Mouse (Mus musculus) embryonic facial prominence, embryonic 13.5 days (tissue): ENCODE results near the gene Psma4. TPM values are rescaled to one million over a fixed set of nuclear protein-coding genes. Genes with fewer than 3 reads are reported as not detected.
"Not testable (repeated sequence)": the region's sequence is repeated elsewhere in the genome, so short reads cannot be mapped to it uniquely, and the experiment has no call there.

ENCODE experiments used
- ATAC-seq: fragments of 200-750 bp; cut with Nextera tagmentation; 2 replicates; pipeline ENCODE4 v1.8.0; 2017; ENCODE audit warnings: low read depth; ENCODE audit not compliant: insufficient number of reproducible peaks, insufficient read depth, low FRiP score, low TSS enrichment
- H3K27ac ChIP-seq: fragments of 300-500 bp; sonication (generic); 2 replicates; pipeline ENCODE4 v1.5.1; 2015; ENCODE audit warnings: moderate library complexity, mild to moderate bottlenecking, inconsistent platforms
- H3K27me3 ChIP-seq: fragments of 300-500 bp; sonication (generic); 2 replicates; pipeline ENCODE4 v1.6.1; 2015; ENCODE audit warnings: mild to moderate bottlenecking, inconsistent platforms
- H3K36me3 ChIP-seq: fragments of 300-500 bp; sonication (generic); 2 replicates; pipeline ENCODE4 v1.6.1; 2015; ENCODE audit warnings: mild to moderate bottlenecking, inconsistent platforms
- H3K4me1 ChIP-seq: fragments of 300-500 bp; sonication (generic); 2 replicates; pipeline ENCODE4 v1.6.1; 2015; ENCODE audit warnings: inconsistent platforms
- H3K4me2 ChIP-seq: fragments of 300-500 bp; sonication (generic); 2 replicates; pipeline ENCODE4 v1.6.1; 2015; ENCODE audit warnings: moderate library complexity, mild to moderate bottlenecking, inconsistent platforms
- H3K4me3 ChIP-seq: fragments of 300-500 bp; sonication (generic); 2 replicates; pipeline ENCODE4 v1.5.1; 2015; ENCODE audit warnings: mild to moderate bottlenecking, inconsistent platforms
- H3K9ac ChIP-seq: fragments of 300-500 bp; sonication (generic); 2 replicates; pipeline ENCODE4 v1.6.1; 2015; ENCODE audit warnings: mild to moderate bottlenecking, inconsistent platforms
- H3K9me3 ChIP-seq: fragments of 300-500 bp; sonication (generic); 2 replicates; pipeline ENCODE4 v1.6.1; 2016; ENCODE audit warnings: inconsistent platforms
- WGBS: fragments of 180-500 bp; shearing (Covaris S2); methylation state at CpG from one replicate; pipeline ENCODE4 v1.1.7; 2015; ENCODE audit warnings: mixed read lengths; 5-methylcytosine and 5-hydroxymethylcytosine counted together
- polyA plus RNA-seq: library from polyadenylated mRNA; unstranded; fragments of >200 nt; fragmentation: Nextera tagmentation; extraction: Ambion mirVana; gene quantifications from 2 replicates; pipeline ENCODE4 v1.2.1, GENCODE M21; 2015

Psma4 gene
- polyA plus RNA-seq, 1 experiment from 2014 or later: 309 TPM

GRCm38 (mm10) chr9:54942071-54942470, 8.5 kb upstream of the Psma4 start:
- Histone ChIP-seq H3K9me3 (no peaks in the 10 kb centered on the region), H3K9ac (no peak overlapping the region), H3K4me1 (no peaks in the 10 kb centered on the region), H3K4me2 (no peak overlapping the region), H3K27ac (no peak overlapping the region), H3K4me3 (no peak overlapping the region), H3K36me3 (peaks cover 14% of the 10 kb centered on the region), H3K27me3 (no peaks in the 10 kb centered on the region)
- no peak for ATAC-seq
- WGBS: 89% methylated on average over 4 of the region's 4 CpGs

GRCm38 (mm10) chr9:54944467-54944866, 6.1 kb upstream of the Psma4 start:
- no peak overlapping the region for H3K4me2 ChIP-seq
- H3K27me3 ChIP-seq: no peaks in the 10 kb centered on the region
- H3K4me3 ChIP-seq: no peak overlapping the region
- no peak overlapping the region for H3K9ac ChIP-seq
- no peaks in the 10 kb centered on the region for H3K4me1 ChIP-seq
- no peaks in the 10 kb centered on the region for H3K9me3 ChIP-seq
- peaks cover 1% of the 10 kb centered on the region; the same call in 1 of the 2 replicates for H3K36me3 ChIP-seq
- no peak for ATAC-seq
- no peak overlapping the region for H3K27ac ChIP-seq
- 70% methylated on average over 2 of the region's 2 CpGs for WGBS

- H3K9ac ChIP-seq: no peak overlapping the region
- H3K4me2 ChIP-seq: no peak overlapping the region
- WGBS: 56% methylated on average over 16 of the region's 16 CpGs
- ATAC-seq: no peak
- no peaks in the 10 kb centered on the region for H3K36me3 ChIP-seq
- H3K4me1 ChIP-seq: no peaks in the 10 kb centered on the region; the same call in 1 of the 2 replicates
- H3K27ac ChIP-seq: no peak overlapping the region
- H3K4me3 ChIP-seq: no peak overlapping the region
- H3K9me3 ChIP-seq: no peaks in the 10 kb centered on the region
- no peaks in the 10 kb centered on the region for H3K27me3 ChIP-seq
Observed at GRCm38 (mm10) chr9:54946256-54946655, 4.3 kb upstream of the Psma4 start.

- Histone ChIP-seq H3K27me3 (no peaks in the 10 kb centered on the region), H3K4me3 (no peak overlapping the region), H3K4me1 (peaks cover 20% of the 10 kb centered on the region), H3K27ac (no peak overlapping the region), H3K4me2 (no peak overlapping the region), H3K9ac (no peak overlapping the region), H3K36me3 (peaks cover 25% of the 10 kb centered on the region), H3K9me3 (no peaks in the 10 kb centered on the region)
- no peak for ATAC-seq
Observed at GRCm38 (mm10) chr9:54949465-54949864, 1.1 kb upstream of the Psma4 start.

GRCm38 (mm10) chr9:54950162-54950561, 428 bp upstream of the Psma4 start:
- Histone ChIP-seq H3K4me3 (peak overlapping the region; percentile 92), H3K9ac (peak overlapping the region; percentile 90), H3K4me2 (peak overlapping the region; percentile 68), H3K27ac (peak overlapping the region; percentile 95), H3K36me3 (peaks cover 28% of the 10 kb centered on the region), H3K4me1 (peaks cover 20% of the 10 kb centered on the region)
- not testable (repeated sequence) for H3K9me3 ChIP-seq, H3K27me3 ChIP-seq, ATAC-seq
- 51% methylated on average over 8 of the region's 8 CpGs for WGBS

GRCm38 (mm10) chr9:54961059-54961458, 10.5 kb downstream of the Psma4 start:
- Histone ChIP-seq H3K36me3 (peaks cover 41% of the 10 kb centered on the region), H3K27ac (no peak overlapping the region), H3K9me3 (peaks cover 5% of the 10 kb centered on the region; the same call in 1 of the 2 replicates), H3K9ac (no peak overlapping the region), H3K4me3 (no peak overlapping the region), H3K4me1 (no peaks in the 10 kb centered on the region), H3K4me2 (no peak overlapping the region), H3K27me3 (no peaks in the 10 kb centered on the region)
- no peak for ATAC-seq
- WGBS: 86% methylated on average over 4 of the region's 4 CpGs

- no peaks in the 10 kb centered on the region for H3K4me1 ChIP-seq
- H3K4me2 ChIP-seq: no peak overlapping the region
- no peaks in the 10 kb centered on the region for H3K27me3 ChIP-seq
- peaks cover 5% of the 10 kb centered on the region; the same call in 1 of the 2 replicates for H3K9me3 ChIP-seq
- no peak overlapping the region for H3K4me3 ChIP-seq
- no peak overlapping the region for H3K27ac ChIP-seq
- ATAC-seq: no peak
- no peak overlapping the region for H3K9ac ChIP-seq
- H3K36me3 ChIP-seq: peaks cover 16% of the 10 kb centered on the region
Observed at GRCm38 (mm10) chr9:54963669-54964068, 13.1 kb downstream of the Psma4 start.

- Histone ChIP-seq H3K4me3 (no peak overlapping the region), H3K9ac (no peak overlapping the region), H3K36me3 (no peaks in the 10 kb centered on the region), H3K27ac (no peak overlapping the region), H3K9me3 (no peaks in the 10 kb centered on the region), H3K4me1 (no peaks in the 10 kb centered on the region), H3K4me2 (no peak overlapping the region), H3K27me3 (no peaks in the 10 kb centered on the region)
- WGBS: 66% methylated on average over 8 of the region's 8 CpGs
- ATAC-seq: no peak
Observed at GRCm38 (mm10) chr9:54969972-54970637, 19.5 kb downstream of the Psma4 start.

- no peak within 1 kb of the TSS for H3K27ac ChIP-seq
- H3K36me3 ChIP-seq: no peaks in the 10 kb centered on the region
- H3K4me3 ChIP-seq: peak within 1 kb of the TSS; percentile 61
- peaks cover 54% of the 10 kb centered on the region for H3K27me3 ChIP-seq
- no peak for ATAC-seq
- 53% methylated on average over 8 of the region's 8 CpGs for WGBS
- H3K4me1 ChIP-seq: peaks cover 10% of the 10 kb centered on the region
- H3K4me2 ChIP-seq: peak within 1 kb of the TSS; percentile 91
- no peaks in the 10 kb centered on the region for H3K9me3 ChIP-seq
- H3K9ac ChIP-seq: peak within 1 kb of the TSS; percentile 64
Observed at GRCm38 (mm10) chr9:54980674-54981073, 30.1 kb downstream of the Psma4 start, which contains the start of gene Chrna5. TSS of gene Chrna5 (plus strand) at chr9:54980880.

GRCm38 (mm10) chr9:54981291-54982191, 31.0 kb downstream of the Psma4 start:
- Histone ChIP-seq H3K36me3 (no peaks in the 10 kb centered on the region), H3K4me1 (peaks cover 10% of the 10 kb centered on the region), H3K9me3 (no peaks in the 10 kb centered on the region), H3K4me2 (peak overlapping the region; percentile 91), H3K27me3 (peaks cover 50% of the 10 kb centered on the region), H3K9ac (peak overlapping the region; percentile 64), H3K27ac (no peak overlapping the region), H3K4me3 (peak overlapping the region; percentile 61)
- under 1% methylated on average over 73 of the region's 85 CpGs for WGBS
- peak; percentile 80; the same call in 1 of the 2 replicates for ATAC-seq

- peak overlapping the region; percentile 91 for H3K4me2 ChIP-seq
- no peak for ATAC-seq
- WGBS: 5% methylated on average over 7 of the region's 7 CpGs
Observed at GRCm38 (mm10) chr9:54982401-54982800, 31.8 kb downstream of the Psma4 start.

More at GRCm38 (mm10) chr9:54982401-54982800, 31.8 kb downstream of the Psma4 start:
- no peaks in the 10 kb centered on the region for H3K36me3 ChIP-seq
- H3K4me3 ChIP-seq: peak overlapping the region; percentile 61
- H3K9ac ChIP-seq: no peak overlapping the region; the same call in 1 of the 2 replicates
- H3K27ac ChIP-seq: no peak overlapping the region
- no peaks in the 10 kb centered on the region for H3K9me3 ChIP-seq
- peaks cover 10% of the 10 kb centered on the region for H3K4me1 ChIP-seq
- peaks cover 50% of the 10 kb centered on the region for H3K27me3 ChIP-seq
